8 mouse cellular contexts compared by ENCODE assay signal in the genomic region with DNA sequence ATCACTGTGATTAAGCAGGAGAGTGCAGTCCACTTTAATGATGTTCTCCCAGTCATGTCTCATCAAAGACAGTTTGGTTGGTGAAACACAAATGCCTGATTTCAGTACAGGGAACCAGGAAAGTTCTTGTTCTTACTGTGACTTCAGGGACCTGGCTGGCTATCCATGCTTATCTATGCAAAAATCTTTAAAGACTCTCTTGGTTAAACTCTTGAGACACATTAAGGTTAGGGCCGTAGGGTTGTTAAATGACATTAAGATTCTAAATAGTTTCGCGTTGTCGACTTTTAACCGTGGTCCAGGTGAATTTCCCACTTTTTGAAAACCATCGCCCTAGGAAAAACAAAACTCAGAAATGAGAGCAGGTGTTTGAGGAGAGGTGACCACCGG. TPM values are rescaled to one million over a fixed set of nuclear protein-coding genes. Genes with fewer than 3 reads are reported as not detected.
A peak's percentile ranks its signal among the peaks of the same experiment; 100 is the strongest.
DNase-seq lines count a peak whose midpoint lies in the region; ATAC-seq and TF ChIP-seq lines count a peak whose summit lies in the region.

No protein-coding gene starts in this region.

- H3K27me3 ChIP-seq in lung, embryonic 14.5 days (ENCODE audit: insufficient read depth, low read length): no peaks in the 10 kb centered on the region
- H3K27me3 ChIP-seq in embryonic facial prominence, embryonic 13.5 days: no peaks in the 10 kb centered on the region
- no peaks in the 10 kb centered on the region for H3K27me3 ChIP-seq in intestine, embryonic 16.5 days (replicated peaks; ENCODE audit: control insufficient read depth, insufficient read depth, low read length)
- no peaks in the 10 kb centered on the region for H3K27me3 ChIP-seq in neural tube, embryonic 13.5 days

- 4% methylated on average over 7 of the region's 7 CpGs for WGBS in lung, embryonic 14.5 days
- 5% methylated on average over 7 of the region's 7 CpGs for WGBS in embryonic facial prominence, embryonic 13.5 days
- WGBS in intestine, embryonic 16.5 days: 1% methylated on average over 7 of the region's 7 CpGs
- WGBS in neural tube, embryonic 13.5 days: 3% methylated on average over 7 of the region's 7 CpGs

- peak overlapping the region; percentile 60 for H3K4me3 ChIP-seq in lung, embryonic 14.5 days (ENCODE audit: low read depth, low read length)
- H3K4me3 ChIP-seq in embryonic facial prominence, embryonic 13.5 days: peak overlapping the region; percentile 65
- peak overlapping the region; percentile 67 for H3K4me3 ChIP-seq in intestine, embryonic 16.5 days (ENCODE audit: low read length)
- peak overlapping the region; percentile 64 for H3K4me3 ChIP-seq in neural tube, embryonic 13.5 days

- H3K9me3 ChIP-seq in lung, embryonic 14.5 days (ENCODE audit: low read depth, low read length): no peaks in the 10 kb centered on the region
- H3K9me3 ChIP-seq in embryonic facial prominence, embryonic 13.5 days: no peaks in the 10 kb centered on the region
- no peaks in the 10 kb centered on the region for H3K9me3 ChIP-seq in intestine, embryonic 16.5 days (ENCODE audit: control insufficient read depth, low read length)
- H3K9me3 ChIP-seq in neural tube, embryonic 13.5 days: no peaks in the 10 kb centered on the region

- peak overlapping the region; percentile 92 for H3K27ac ChIP-seq in lung, embryonic 14.5 days (ENCODE audit: low read depth)
- peak overlapping the region; percentile 91 for H3K27ac ChIP-seq in embryonic facial prominence, embryonic 13.5 days
- H3K27ac ChIP-seq in intestine, embryonic 16.5 days (ENCODE audit: low read length): peak overlapping the region; percentile 94
- H3K27ac ChIP-seq in neural tube, embryonic 13.5 days (replicated peaks): peak overlapping the region; percentile 86; the same call in 1 of the 2 replicates

- H3K4me1 ChIP-seq in lung, embryonic 14.5 days (ENCODE audit: insufficient read depth): no peaks in the 10 kb centered on the region
- peaks cover 5% of the 10 kb centered on the region; the same call in 1 of the 2 replicates for H3K4me1 ChIP-seq in embryonic facial prominence, embryonic 13.5 days
- H3K4me1 ChIP-seq in intestine, embryonic 16.5 days (ENCODE audit: control insufficient read depth, insufficient read depth, low read length): no peaks in the 10 kb centered on the region; the same call in 1 of the 2 replicates
- H3K4me1 ChIP-seq in neural tube, embryonic 13.5 days (replicated peaks): peaks cover 6% of the 10 kb centered on the region; the same call in 1 of the 2 replicates

- peak overlapping the region; percentile 82 for H3K9ac ChIP-seq in lung, embryonic 14.5 days
- H3K9ac ChIP-seq in embryonic facial prominence, embryonic 13.5 days: peak overlapping the region; percentile 87
- peak overlapping the region; percentile 88 for H3K9ac ChIP-seq in intestine, embryonic 16.5 days (ENCODE audit: low read depth, low read length)
- peak overlapping the region; percentile 86 for H3K9ac ChIP-seq in neural tube, embryonic 13.5 days

- H3K36me3 ChIP-seq in lung, embryonic 14.5 days (ENCODE audit: insufficient read depth): no peaks in the 10 kb centered on the region
- no peaks in the 10 kb centered on the region for H3K36me3 ChIP-seq in embryonic facial prominence, embryonic 13.5 days
- H3K36me3 ChIP-seq in intestine, embryonic 16.5 days (ENCODE audit: control insufficient read depth, insufficient read depth, low read length): no peaks in the 10 kb centered on the region
- H3K36me3 ChIP-seq in neural tube, embryonic 13.5 days: no peaks in the 10 kb centered on the region

- H3K4me2 ChIP-seq in lung, embryonic 14.5 days: peak overlapping the region; percentile 64
- peak overlapping the region; percentile 63 for H3K4me2 ChIP-seq in embryonic facial prominence, embryonic 13.5 days
- peak overlapping the region; percentile 58 for H3K4me2 ChIP-seq in intestine, embryonic 16.5 days (ENCODE audit: low read depth, low read length)
- H3K4me2 ChIP-seq in neural tube, embryonic 13.5 days: peak overlapping the region; percentile 64

- peak; percentile 2; the same call in 1 of the 2 replicates for ATAC-seq in lung, embryonic 14.5 days (ENCODE audit: insufficient read depth)
- ATAC-seq in embryonic facial prominence, embryonic 13.5 days (ENCODE audit: insufficient number of reproducible peaks, insufficient read depth, low FRiP score, low TSS enrichment, low read depth): no peak
- peak; percentile 5; the same call in 1 of the 2 replicates for ATAC-seq in intestine, embryonic 16.5 days
- no peak; the same call in 1 of the 2 replicates for ATAC-seq in neural tube, embryonic 13.5 days (ENCODE audit: low read depth)

- DNase-seq in lung, embryonic 14.5 days: peak; percentile 10
- no peak for DNase-seq in lung, postnatal 4 days
- no peak for DNase-seq in cerebellum, adult 11 months
- no peak for DNase-seq in left cerebral cortex, postnatal 14 days (ENCODE audit: low spot score in 2 of 2)
- no peak for DNase-seq in left cerebral cortex, adult 11 months (ENCODE audit: low spot score)

- intact Hi-C loops in left cerebral cortex, postnatal 14 days (cut with DNase I): loop anchor here (10.0 kb wide), 1 partner anchor 251 kb away; no protein-coding TSS in a partner anchor

- TF ChIP-seq CTCF in lung, embryonic 14.5 days (IDR thresholded peaks at IDR 0.05; ENCODE audit: low read depth): peak; percentile 27; the same call in 1 of the 2 replicates

RNA-seq across cellular contexts. Expression of gene Gbe1, which starts 0.3 kb away (rescaled TPM):
- 19.1 and 20.8 TPM in 2 replicates for polyA plus RNA-seq in lung, embryonic 14.5 days (2014; fragmentation: Nextera tagmentation; extraction: Ambion mirVana)
- polyA plus RNA-seq in embryonic facial prominence, embryonic 13.5 days (2015; fragmentation: Nextera tagmentation; extraction: Ambion mirVana): 16.8 and 20.7 TPM in 2 replicates
- polyA plus RNA-seq in intestine, embryonic 16.5 days (2015; fragmentation: Nextera tagmentation; extraction: Ambion mirVana): 27.2 and 33.6 TPM in 2 replicates
- polyA plus RNA-seq in neural tube, embryonic 13.5 days (2015; fragmentation: Nextera tagmentation; extraction: Ambion mirVana): 12.8 and 13.5 TPM in 2 replicates
- 10 to 100 TPM; 12.7 to 13.0 TPM for total RNA-seq in left cerebral cortex, postnatal 14 days (2021)

Comparison
In these comparisons a context has a peak if more than half of its experiments do, and no peak if none do; other contexts are left out.
1. ATAC-seq: peak in lung, embryonic 14.5 days (single experiment) and intestine, embryonic 16.5 days (single experiment); none in embryonic facial prominence, embryonic 13.5 days (single experiment) and neural tube, embryonic 13.5 days (single experiment).
2. Peak in every context shown above with its lines, with median percentiles within 50 percentile points of each other: H3K27ac ChIP-seq, H3K4me2 ChIP-seq, H3K4me3 ChIP-seq and H3K9ac ChIP-seq.